Mouse (Mus musculus) limb, embryonic 13.5 days (tissue): ENCODE data around the gene Nkapd1. TPM values are rescaled to one million over a fixed set of nuclear protein-coding genes. Genes with fewer than 3 reads are reported as not detected.

ENCODE experiments used
- ATAC-seq: fragments of 200-750 bp; cut with Nextera tagmentation; 2 replicates; pipeline ENCODE4 v1.8.0; 2017; ENCODE audit warnings: low read depth, moderate number of reproducible peaks, moderate TSS enrichment; ENCODE audit not compliant: low FRiP score
- H3K27ac ChIP-seq: fragments of 300-500 bp; sonication (generic); 2 replicates; pipeline ENCODE4 v1.5.1; 2015; ENCODE audit warnings: inconsistent platforms, mild to moderate bottlenecking, moderate library complexity
- H3K27me3 ChIP-seq: fragments of 300-500 bp; sonication (generic); 2 replicates; pipeline ENCODE4 v1.6.1; 2015; ENCODE audit warnings: mild to moderate bottlenecking, inconsistent platforms
- H3K36me3 ChIP-seq: fragments of 300-500 bp; sonication (generic); 2 replicates; pipeline ENCODE4 v1.6.1; 2015; ENCODE audit warnings: inconsistent platforms, mild to moderate bottlenecking, moderate library complexity
- H3K4me1 ChIP-seq: fragments of 300-500 bp; sonication (generic); 2 replicates; pipeline ENCODE4 v1.6.1; 2015; ENCODE audit warnings: inconsistent platforms
- H3K4me2 ChIP-seq: fragments of 300-500 bp; sonication (generic); replicated peaks from 2 replicates; pipeline ENCODE4 v1.6.1; 2015; ENCODE audit warnings: inconsistent platforms, mild to moderate bottlenecking, moderate library complexity
- H3K4me3 ChIP-seq: fragments of 300-500 bp; sonication (generic); 2 replicates; pipeline ENCODE4 v1.5.1; 2015; ENCODE audit warnings: moderate library complexity, mild to moderate bottlenecking, inconsistent platforms
- H3K9ac ChIP-seq: fragments of 300-500 bp; sonication (generic); 2 replicates; pipeline ENCODE4 v1.6.1; 2015; ENCODE audit warnings: mild to moderate bottlenecking, inconsistent platforms
- H3K9me3 ChIP-seq: fragments of 300-500 bp; sonication (generic); 2 replicates; pipeline ENCODE4 v1.6.1; 2016; ENCODE audit warnings: inconsistent platforms
- WGBS: fragments of 180-500 bp; shearing (Covaris S2); methylation state at CpG from one replicate; pipeline ENCODE4 v1.1.7; 2015; 5-methylcytosine and 5-hydroxymethylcytosine counted together
- polyA plus RNA-seq: library from polyadenylated mRNA; unstranded; fragments of >200 nt; fragmentation: Nextera tagmentation; extraction: Ambion mirVana; gene quantifications from 2 replicates; pipeline ENCODE4 v1.2.1, GENCODE M21; 2015

Gene Nkapd1
- polyA plus RNA-seq, 1 experiment from 2014 or later, result 24.5 TPM

DNA sequence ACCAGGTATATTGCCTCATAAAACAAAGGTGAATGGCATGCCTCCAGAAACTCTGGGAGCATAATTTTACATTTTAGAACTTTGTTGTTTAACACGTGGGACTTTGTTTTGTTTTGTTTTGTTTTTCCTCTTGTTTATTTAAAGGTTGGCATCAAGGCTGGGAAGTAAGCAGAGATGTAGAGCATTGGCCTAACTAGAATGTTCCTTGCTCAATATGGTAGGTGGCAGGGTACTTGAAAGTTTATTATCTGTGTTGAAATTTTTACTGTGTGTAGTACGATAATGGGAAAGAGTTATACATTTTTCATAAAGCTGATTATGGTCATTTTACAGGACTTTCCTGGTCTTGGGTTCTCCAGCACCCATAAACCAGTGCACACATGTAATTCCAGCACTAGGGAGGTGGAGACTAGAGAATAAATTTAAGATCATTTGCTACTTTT, 55.3 kb downstream of the Nkapd1 start:
- Histone ChIP-seq H3K4me2 (no peak overlapping the region), H3K9me3 (no peaks in the 10 kb centered on the region), H3K27ac (no peak overlapping the region), H3K27me3 (no peaks in the 10 kb centered on the region), H3K9ac (no peak overlapping the region), H3K4me1 (no peaks in the 10 kb centered on the region), H3K4me3 (no peak overlapping the region), H3K36me3 (no peaks in the 10 kb centered on the region)
- ATAC-seq, result no peak
- 71% methylated on average over 2 of the region's 2 CpGs for WGBS

DNA sequence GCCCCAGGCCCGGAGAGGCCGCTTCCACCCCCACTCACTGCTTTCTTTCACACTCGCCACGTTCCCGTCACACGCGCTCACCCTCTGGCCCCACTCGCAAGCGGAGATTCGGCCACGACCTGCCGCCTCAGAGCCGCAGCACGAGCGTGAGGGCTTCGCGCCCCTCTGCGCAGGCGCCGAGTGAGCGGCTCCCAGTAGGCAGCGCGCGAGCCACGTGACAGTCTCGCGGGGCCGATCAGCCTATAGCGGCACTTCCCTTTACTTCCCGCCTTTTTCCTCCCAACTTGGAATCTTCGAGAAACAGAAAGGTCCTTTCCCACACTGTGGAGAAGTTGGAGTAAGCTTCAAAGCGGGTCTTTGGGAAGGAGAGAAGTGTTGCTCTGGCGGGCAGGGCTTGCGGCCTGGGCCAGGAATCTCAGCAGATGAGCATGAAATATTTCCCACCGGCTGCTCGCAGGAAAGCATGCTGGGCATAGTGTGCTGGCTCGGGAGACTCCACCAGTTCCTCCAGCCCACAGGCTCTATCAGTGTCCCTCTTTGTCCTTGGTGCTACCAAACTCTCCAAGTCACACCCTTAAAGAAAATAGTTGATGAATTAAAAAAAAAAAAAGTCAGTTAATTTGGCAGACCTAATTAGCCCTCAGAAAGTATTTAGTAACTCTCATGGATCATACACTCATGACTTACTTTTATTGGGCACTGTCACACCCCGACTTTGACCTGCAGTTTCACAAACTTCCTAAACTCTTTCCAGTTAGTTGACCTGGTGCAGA, 55.9 kb downstream of the Nkapd1 start, which contains the start of gene Tex12:
Tex12 (minus strand) TSS at position 181 of the 773 bp plus-strand sequence.
- Histone ChIP-seq H3K27ac (no peak within 1 kb of the TSS), H3K4me2 (no peak within 1 kb of the TSS)

More for the DNA sequence above, 55.9 kb downstream of the Nkapd1 start, which contains the start of gene Tex12:
- Histone ChIP-seq H3K36me3 (no peaks in the 10 kb centered on the region), H3K27me3 (no peaks in the 10 kb centered on the region), H3K4me3 (no peak within 1 kb of the TSS), H3K4me1 (no peaks in the 10 kb centered on the region), H3K9ac (no peak within 1 kb of the TSS), H3K9me3 (no peaks in the 10 kb centered on the region)
- 85% methylated on average over 38 of the region's 38 CpGs for WGBS
- ATAC-seq, result no peak

Other genes with a start within 250 kb of the Nkapd1 start
- 0.18 and 0.19 TPM in 2 replicates for gene Plet1, start 122.9 kb downstream of the Nkapd1 start, polyA plus RNA-seq
- 71.2 and 84.3 TPM in 2 replicates for gene Pts, start 88.7 kb downstream of the Nkapd1 start, polyA plus RNA-seq
- gene Il18, start 62.6 kb downstream of the Nkapd1 start, polyA plus RNA-seq, result 2.6 and 2.7 TPM in 2 replicates
- gene Bco2, start 62.3 kb downstream of the Nkapd1 start, polyA plus RNA-seq, result 0.15 and 0.23 TPM in 2 replicates
- not detected in 2 replicates for gene Tex12, start 56.1 kb downstream of the Nkapd1 start, polyA plus RNA-seq
- 257 and 259 TPM in 2 replicates for gene Sdhd, start 13.7 kb downstream of the Nkapd1 start, polyA plus RNA-seq
- 242 and 267 TPM in 2 replicates for gene Timm8b, start 13.6 kb downstream of the Nkapd1 start, polyA plus RNA-seq
- 3.7 and 3.8 TPM in 2 replicates for gene Pih1d2, start 143 bp downstream of the Nkapd1 start, polyA plus RNA-seq
- gene Dlat, start 42.3 kb upstream of the Nkapd1 start, polyA plus RNA-seq, result 41.4 and 45.4 TPM in 2 replicates
- gene Dixdc1, start 122.1 kb upstream of the Nkapd1 start, polyA plus RNA-seq, result 18.6 and 23.6 TPM in 2 replicates
- gene 2310030G06Rik, start 129.1 kb upstream of the Nkapd1 start, polyA plus RNA-seq, result 3.8 and 4.7 TPM in 2 replicates
- gene Cryab, start 133.9 kb upstream of the Nkapd1 start, polyA plus RNA-seq, result 71.2 and 74.0 TPM in 2 replicates
- gene Hspb2, start 134.9 kb upstream of the Nkapd1 start, polyA plus RNA-seq, result 37.8 and 39.3 TPM in 2 replicates
- 11.0 and 11.3 TPM in 2 replicates for gene Fdxacb1, start 150.8 kb upstream of the Nkapd1 start, polyA plus RNA-seq
- 34.1 and 37.3 TPM in 2 replicates for gene Alg9, start 157.6 kb upstream of the Nkapd1 start, polyA plus RNA-seq
- gene 1110032A03Rik, start 158.1 kb upstream of the Nkapd1 start, polyA plus RNA-seq, result 31.3 and 36.2 TPM in 2 replicates
- gene Ppp2r1b, start 227.8 kb upstream of the Nkapd1 start, polyA plus RNA-seq, result 74.3 and 77.3 TPM in 2 replicates